Mouse (Mus musculus): ENCODE data around the gene Rad51b.

Gene Rad51b

GRCm38 (mm10) chr12:79799370-79799769, 502.3 kb downstream of the Rad51b start:
- no peak for DNase-seq (ENCODE audit: low read depth, low spot score)

GRCm38 (mm10) chr12:79803670-79804069, 506.6 kb downstream of the Rad51b start:
- no peak for DNase-seq (ENCODE audit: low read depth, low spot score)

DNA sequence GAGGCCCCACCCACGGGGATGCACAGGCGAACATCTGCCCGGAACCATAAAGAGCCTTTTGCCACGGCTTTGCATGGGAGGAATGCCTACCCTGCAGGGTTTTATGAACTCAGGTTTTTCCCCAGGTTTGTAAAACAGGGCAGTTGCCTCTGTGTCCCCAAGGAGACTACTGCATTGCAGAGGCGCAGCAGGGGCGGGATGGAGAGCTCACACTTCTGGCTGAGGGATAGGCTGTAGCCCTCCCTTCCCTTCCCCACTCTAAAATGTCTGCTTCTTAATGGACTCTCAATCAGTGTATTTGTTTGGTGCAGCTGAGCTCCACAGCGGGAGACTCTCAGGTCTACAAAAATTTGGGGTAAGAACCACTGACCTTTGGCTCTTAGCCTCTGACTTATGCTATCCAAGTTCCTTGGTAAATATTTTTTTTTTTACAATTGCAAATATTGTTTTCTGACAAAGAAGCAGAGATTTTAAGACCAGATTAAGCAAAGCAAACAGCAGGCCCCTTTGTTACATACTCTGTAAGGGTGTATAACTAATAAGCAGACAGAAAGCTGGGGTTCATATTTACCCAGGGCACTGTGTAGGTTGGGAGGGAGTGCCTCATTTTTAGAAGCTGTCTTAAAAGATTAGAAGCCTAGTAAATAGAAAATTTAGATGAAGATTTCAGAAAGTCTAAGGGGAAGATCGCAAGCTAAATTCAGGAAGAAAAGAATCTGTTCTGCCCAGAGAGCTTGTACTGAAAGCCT, 507.9 kb downstream of the Rad51b start:
- no peak for DNase-seq (ENCODE audit: low read depth, low spot score)

GRCm38 (mm10) chr12:79806990-79807389, 509.9 kb downstream of the Rad51b start:
- no peak for DNase-seq (ENCODE audit: low read depth, low spot score)

DNA sequence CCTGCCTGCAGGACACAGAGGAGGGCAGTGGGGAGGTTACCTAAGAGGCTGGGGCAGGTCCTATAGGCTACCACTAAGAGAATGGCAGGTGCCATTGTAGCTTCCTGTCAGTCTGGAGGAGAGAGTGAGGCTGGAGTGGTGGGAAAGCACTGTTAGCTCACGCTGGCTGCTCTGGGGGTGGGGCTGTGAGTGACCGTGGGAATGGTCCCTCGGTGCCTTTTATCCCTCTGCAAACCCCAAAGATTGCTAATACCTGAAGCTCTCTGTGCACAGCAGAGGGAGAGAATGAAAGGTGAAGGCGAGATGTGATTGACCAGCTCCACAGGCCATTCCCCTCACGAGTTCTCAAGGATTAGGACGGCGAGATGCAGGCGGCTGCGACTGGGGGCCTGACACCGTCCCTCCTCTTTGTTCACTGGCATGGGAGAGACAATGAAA, 510.3 kb downstream of the Rad51b start:
- DNase-seq (ENCODE audit: low read depth, low spot score), result no peak

GRCm38 (mm10) chr12:79807938-79808401, 510.9 kb downstream of the Rad51b start:
- DNase-seq (ENCODE audit: low read depth, low spot score), result no peak

DNA sequence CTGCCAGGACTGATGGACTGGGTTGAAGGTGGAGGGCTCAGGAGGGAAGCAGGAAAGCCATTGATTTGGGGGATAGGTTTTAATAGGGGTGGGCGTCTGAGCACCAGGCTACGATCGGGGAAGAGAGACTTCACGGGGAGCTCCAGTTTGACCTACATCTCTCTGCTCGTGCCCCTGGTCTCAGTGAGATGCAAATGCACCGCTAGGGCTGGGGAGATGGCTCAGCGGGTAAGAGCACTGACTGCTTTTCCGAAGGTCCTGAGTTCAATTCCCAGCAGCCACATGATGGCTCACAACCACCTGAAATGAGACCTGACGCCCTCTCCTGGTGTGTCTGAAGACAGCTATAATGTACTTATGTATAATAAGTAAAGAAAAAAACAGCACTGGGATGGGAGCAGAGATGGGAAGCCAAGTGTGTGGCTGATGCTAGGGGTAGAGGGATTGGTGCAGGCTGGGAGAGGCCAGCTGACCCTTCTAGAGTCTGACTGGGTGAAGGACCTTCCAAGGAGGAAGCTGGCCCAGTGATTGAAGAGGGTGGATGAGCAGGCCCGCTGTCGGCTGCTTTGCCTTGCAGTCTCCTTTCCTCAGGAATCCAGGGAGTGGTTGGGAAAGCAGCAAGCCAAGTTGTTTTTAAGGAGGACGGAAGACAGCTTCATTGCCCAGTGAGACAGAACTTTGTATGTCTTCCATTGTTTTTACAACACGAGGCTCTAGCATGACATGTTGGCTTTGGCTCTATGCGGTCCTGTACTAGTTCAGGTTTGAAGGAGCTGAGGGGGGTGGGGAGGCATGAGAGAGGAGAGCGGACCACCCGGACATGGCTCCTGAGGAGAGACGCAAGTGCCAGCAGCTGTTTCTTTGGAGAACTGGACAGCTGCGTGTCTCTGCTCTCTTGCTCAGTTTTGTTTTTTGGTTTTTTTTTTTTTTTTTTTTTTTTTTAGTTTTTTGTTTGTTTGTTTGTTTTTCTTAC, 511.6 kb downstream of the Rad51b start:
- DNase-seq (ENCODE audit: low read depth, low spot score), result no peak

GRCm38 (mm10) chr12:79809518-79809917, 512.4 kb downstream of the Rad51b start:
- no peak for DNase-seq (ENCODE audit: low read depth, low spot score)

GRCm38 (mm10) chr12:79812422-79812821, 515.3 kb downstream of the Rad51b start:
- DNase-seq (ENCODE audit: low read depth, low spot score), result no peak

DNA sequence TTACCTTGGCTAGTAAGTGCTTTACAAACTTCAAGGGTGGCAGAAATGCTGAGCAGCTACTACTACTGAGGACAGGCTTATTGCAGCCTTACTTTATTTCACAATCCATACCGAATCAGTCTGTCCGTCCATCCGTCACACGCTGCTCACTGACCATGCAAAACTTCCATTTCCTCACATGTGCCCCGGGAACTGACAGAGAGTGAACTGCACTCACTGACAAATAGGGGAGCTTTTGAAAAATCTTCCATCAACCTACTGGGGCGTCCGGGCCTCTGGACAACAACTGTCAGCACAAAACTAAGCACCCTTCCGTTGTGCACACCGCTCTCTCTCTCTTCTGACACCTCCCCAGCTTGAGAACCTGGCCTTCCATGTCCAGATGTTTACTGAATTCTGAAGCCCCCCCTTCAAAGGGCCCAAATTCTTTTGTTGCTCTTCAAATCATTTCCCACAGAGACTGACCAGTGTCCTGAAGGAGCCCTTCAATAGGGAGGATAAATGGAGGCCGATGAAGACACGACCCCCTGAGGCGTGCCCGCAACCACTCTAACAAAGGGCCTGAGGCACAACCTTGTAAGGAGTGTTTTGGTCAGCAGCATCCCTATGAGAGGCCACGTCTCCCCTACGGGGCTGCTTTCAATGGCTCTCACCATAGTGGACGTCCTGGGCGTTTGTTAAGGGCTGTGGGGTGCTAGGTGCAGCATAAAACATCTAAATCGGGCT, 515.9 kb downstream of the Rad51b start:
- no peak for DNase-seq (ENCODE audit: low read depth, low spot score)

- DNase-seq (ENCODE audit: low read depth, low spot score), result no peak
Measured at GRCm38 (mm10) chr12:79813566-79814305, 516.7 kb downstream of the Rad51b start.

DNA sequence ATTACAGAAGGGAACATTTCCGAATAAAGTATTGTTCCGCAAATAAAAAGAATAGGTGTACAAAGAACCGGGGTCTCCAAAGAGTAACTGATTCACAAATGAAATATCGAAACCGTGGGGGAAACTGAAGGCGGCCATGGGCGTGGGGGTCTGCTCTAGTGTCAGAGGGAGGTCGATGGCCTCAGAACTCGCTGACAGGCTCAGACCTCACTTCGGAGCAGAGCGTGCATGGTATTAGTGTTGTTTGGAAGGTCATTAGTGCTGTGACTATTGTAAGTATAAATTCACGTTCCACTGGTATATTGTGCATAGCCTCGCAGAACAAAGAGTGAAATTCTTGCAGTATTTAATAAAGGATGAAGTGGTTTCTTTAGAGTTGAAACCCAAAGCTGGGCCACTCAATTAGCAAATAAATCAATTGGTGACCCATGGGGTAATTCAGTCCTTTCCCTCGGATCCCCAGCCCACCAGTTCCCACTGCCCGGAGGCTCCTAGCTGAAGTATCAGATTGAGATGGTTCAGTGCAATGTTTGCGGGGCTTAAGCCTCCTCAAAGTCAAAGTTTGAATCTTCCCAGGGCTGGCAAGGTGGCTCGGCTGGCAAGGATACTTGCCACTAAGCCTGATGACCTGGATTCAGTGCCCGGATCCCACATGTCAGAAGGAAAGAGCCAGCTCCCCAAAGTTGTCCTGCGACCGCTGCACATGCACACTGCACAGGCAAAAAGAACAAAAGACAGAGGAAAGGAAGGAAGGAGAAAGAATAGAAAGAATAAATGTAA, 517.4 kb downstream of the Rad51b start:
- DNase-seq (ENCODE audit: low read depth, low spot score), result no peak

DNA sequence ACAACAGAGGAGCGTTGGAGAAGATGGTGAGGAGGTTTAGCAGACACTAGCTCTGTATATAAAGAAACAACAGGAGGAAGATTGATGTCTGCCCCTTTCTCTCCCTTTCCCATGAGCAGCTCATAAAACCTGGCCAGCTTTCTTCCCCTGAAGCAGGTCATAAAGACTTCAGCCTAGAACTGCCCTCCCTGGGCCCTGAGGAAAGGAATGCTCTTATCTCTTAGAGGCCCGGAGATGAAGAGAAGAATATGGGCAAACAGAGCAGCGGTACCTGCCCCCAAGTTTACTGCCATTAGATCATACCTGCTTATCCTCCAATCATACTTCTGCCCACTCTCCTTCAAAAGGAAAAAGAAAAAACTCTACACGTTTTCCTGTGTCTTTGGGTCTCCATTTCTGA, 519.2 kb downstream of the Rad51b start:
- no peak for DNase-seq (ENCODE audit: low read depth, low spot score)

- DNase-seq (ENCODE audit: low read depth, low spot score), result no peak
Measured at GRCm38 (mm10) chr12:79820228-79820958, 523.3 kb downstream of the Rad51b start.

GRCm38 (mm10) chr12:79821901-79822300, 524.8 kb downstream of the Rad51b start:
- no peak for DNase-seq (ENCODE audit: low read depth, low spot score)

- no peak for DNase-seq (ENCODE audit: low read depth, low spot score)
Measured at GRCm38 (mm10) chr12:79822401-79822800, 525.3 kb downstream of the Rad51b start.

DNA sequence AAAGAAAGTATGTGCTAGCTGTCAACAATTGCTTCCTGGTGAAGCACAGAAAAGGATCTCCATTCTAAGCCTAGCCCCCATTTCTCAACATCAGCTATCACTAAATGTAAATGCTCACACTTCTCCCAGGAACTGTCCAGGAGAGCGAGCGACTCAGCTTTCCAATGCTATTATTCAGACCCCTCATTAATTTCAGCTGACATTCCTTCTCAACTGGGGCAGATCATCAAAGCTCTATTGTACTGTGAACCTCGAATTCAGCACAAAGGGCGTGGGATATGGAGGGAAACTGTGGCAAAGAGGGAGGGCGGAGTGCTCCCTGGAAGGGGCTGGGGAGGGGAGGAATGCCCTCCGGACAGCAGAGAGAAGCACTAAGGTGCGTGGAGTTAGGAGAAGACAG, 528.8 kb downstream of the Rad51b start:
- DNase-seq (ENCODE audit: low read depth, low spot score), result no peak

DNA sequence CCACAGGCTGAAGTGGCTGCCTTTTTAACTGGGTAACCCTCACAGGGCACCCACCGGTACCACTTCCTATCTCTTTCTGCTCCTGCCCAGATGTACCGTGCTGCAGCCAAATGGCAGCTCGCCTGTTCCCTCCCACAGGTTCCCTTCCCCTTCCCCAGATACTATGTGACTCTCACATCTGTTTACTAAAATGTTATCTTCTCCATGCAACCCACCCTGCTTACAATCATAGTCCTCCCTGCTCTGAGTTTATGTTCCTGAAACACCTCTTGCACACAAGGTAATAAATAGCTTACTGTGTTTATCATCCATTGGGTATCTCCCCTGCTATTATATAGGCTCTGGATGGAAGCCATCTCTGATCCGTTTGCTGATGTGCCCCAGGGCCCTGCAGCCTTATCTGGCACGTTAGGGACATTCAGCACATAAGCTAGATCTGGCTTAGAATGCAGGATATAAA, 530.2 kb downstream of the Rad51b start:
- DNase-seq (ENCODE audit: low read depth, low spot score), result no peak

DNA sequence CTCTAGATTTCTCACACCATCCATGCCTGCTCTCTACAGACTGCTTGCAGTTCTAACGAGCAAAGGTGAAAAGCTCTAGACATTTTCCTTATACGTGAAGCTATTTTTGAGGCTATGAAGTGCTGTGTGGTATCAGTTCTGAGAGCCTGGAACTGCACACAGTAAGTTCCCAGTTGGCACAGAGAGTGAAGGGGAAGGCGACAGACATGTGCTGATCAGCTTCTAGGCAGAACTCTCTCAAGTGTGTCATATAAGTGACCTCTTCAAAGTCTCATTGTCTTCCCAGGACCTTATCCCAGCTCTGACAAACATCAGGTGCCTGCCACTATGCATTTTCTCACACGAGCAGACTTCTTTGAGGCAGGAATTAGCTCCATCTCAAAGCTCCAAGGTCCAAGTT, 530.7 kb downstream of the Rad51b start:
- no peak for DNase-seq (ENCODE audit: low read depth, low spot score)

DNA sequence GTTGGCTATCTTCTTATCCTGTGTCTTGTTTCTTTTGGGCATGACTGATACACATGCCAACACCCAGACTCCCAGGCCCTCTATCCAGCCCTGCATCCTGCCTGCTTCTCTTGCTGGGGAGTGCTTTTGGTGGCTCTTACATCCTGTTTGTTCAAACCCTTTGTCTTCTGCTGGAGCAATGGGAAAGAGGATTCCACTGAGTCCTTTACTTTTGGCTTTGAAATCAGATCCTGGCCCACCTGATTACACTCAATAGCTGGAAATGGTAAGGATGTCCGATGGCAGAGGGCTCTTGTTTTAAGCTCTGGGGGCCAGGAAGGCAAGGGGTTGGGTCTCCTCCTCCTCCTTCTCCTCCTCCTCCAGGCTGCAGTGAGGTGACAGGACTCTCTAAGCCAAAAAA, 533.6 kb downstream of the Rad51b start:
- no peak for DNase-seq (ENCODE audit: low read depth, low spot score)

All from telencephalon, adult 2 months (tissue).